Mouse (Mus musculus) embryonic fibroblast, embryonic 13.5 days (primary cell): ENCODE data around the gene Dnajb6. TPM values are rescaled to one million over a fixed set of nuclear protein-coding genes. Genes with fewer than 3 reads are reported as not detected.
"Not testable (repeated sequence)": the region's sequence is repeated elsewhere in the genome, so short reads cannot be mapped to it uniquely, and the experiment has no call there.

ENCODE experiments used
- H3K27ac ChIP-seq: 2 replicates; pipeline ENCODE4 v1.5.1; 2012; ENCODE audit warnings: low read length, control low read depth, inconsistent platforms; ENCODE audit not compliant: insufficient read depth
- H3K4me1 ChIP-seq: 2 replicates; pipeline ENCODE4 v1.6.1; 2011; ENCODE audit warnings: low read length; ENCODE audit not compliant: control insufficient read depth, insufficient read depth
- H3K4me3 ChIP-seq: 2 replicates; pipeline ENCODE4 v1.5.1; 2011; ENCODE audit warnings: mild to moderate bottlenecking, control low read depth, low read length; ENCODE audit not compliant: insufficient read depth
- CTCF ChIP-seq: IDR thresholded peaks from 2 replicates; pipeline ENCODE4 v1.5.1; 2011; ENCODE audit warnings: mild to moderate bottlenecking, control low read depth, low read length, moderate library complexity, borderline replicate concordance; ENCODE audit not compliant: insufficient read depth
- POLR2A ChIP-seq: IDR thresholded peaks from 2 replicates; pipeline ENCODE4 v1.6.1; 2011; ENCODE audit warnings: low read depth, mild to moderate bottlenecking, control low read depth, low read length, moderate library complexity
- polyA plus RNA-seq: library from polyadenylated mRNA; stranded (reverse); fragments of >200 nt; gene quantifications from 2 replicates; pipeline ENCODE4 v1.2.4, GENCODE M21; 2011; ENCODE audit warnings: low read depth; ENCODE audit not compliant: missing spikeins, insufficient read length

Gene Dnajb6
- polyA plus RNA-seq, 1 experiment = 111 TPM

GRCm38 (mm10) chr5:29751306-29751705 is 15.8 kb downstream of the Dnajb6 start:
- H3K4me3 ChIP-seq = no peak overlapping the region
- H3K4me1 ChIP-seq = no peaks in the 10 kb centered on the region
- H3K27ac ChIP-seq = no peak overlapping the region
- TF ChIP-seq POLR2A = no peak
- TF ChIP-seq CTCF = no peak

GRCm38 (mm10) chr5:29752894-29753293 is 17.4 kb downstream of the Dnajb6 start:
- Histone ChIP-seq H3K27ac (no peak overlapping the region), H3K4me1 (no peaks in the 10 kb centered on the region), H3K4me3 (no peak overlapping the region)
- TF ChIP-seq CTCF (no peak), POLR2A (no peak)

GRCm38 (mm10) chr5:29759318-29759717 is 23.8 kb downstream of the Dnajb6 start:
- Histone ChIP-seq H3K27ac (no peak overlapping the region), H3K4me3 (no peak overlapping the region), H3K4me1 (no peaks in the 10 kb centered on the region; the same call in 1 of the 2 replicates)
- TF ChIP-seq POLR2A (no peak), CTCF (no peak)

GRCm38 (mm10) chr5:29770935-29771334 is 35.4 kb downstream of the Dnajb6 start:
- no peak overlapping the region for H3K4me3 ChIP-seq
- no peak overlapping the region for H3K27ac ChIP-seq
- peaks cover 15% of the 10 kb centered on the region for H3K4me1 ChIP-seq
- TF ChIP-seq POLR2A = no peak
- peak; percentile 21; the same call in 1 of the 2 replicates for TF ChIP-seq CTCF

- TF ChIP-seq CTCF (no peak), POLR2A (no peak)
- Histone ChIP-seq H3K27ac (peak overlapping the region; percentile 69), H3K4me1 (peaks cover 15% of the 10 kb centered on the region), H3K4me3 (no peak overlapping the region)
These were observed 36.5 kb downstream of the Dnajb6 start for GRCm38 (mm10) chr5:29772038-29772437.

GRCm38 (mm10) chr5:29772651-29773330 is 37.3 kb downstream of the Dnajb6 start:
- peak overlapping the region; percentile 69 for H3K27ac ChIP-seq
- no peak for TF ChIP-seq POLR2A
- TF ChIP-seq CTCF = no peak
- peaks cover 15% of the 10 kb centered on the region for H3K4me1 ChIP-seq
- H3K4me3 ChIP-seq = no peak overlapping the region

- Histone ChIP-seq H3K27ac (peak overlapping the region; percentile 69), H3K4me3 (no peak overlapping the region), H3K4me1 (peaks cover 15% of the 10 kb centered on the region)
- no peak for TF ChIP-seq POLR2A
- TF ChIP-seq CTCF = no peak
These were observed 38.1 kb downstream of the Dnajb6 start for GRCm38 (mm10) chr5:29773460-29774150.

- Histone ChIP-seq H3K4me3 (no peak overlapping the region), H3K27ac (no peak overlapping the region), H3K4me1 (peaks cover 15% of the 10 kb centered on the region)
- TF ChIP-seq CTCF = no peak
- TF ChIP-seq POLR2A = no peak
These were observed 39.9 kb downstream of the Dnajb6 start for GRCm38 (mm10) chr5:29775437-29775836.

- Histone ChIP-seq H3K4me1 (peaks cover 4% of the 10 kb centered on the region), H3K4me3 (no peak overlapping the region), H3K27ac (no peak overlapping the region)
- TF ChIP-seq CTCF (no peak), POLR2A (no peak)
These were observed 42.5 kb downstream of the Dnajb6 start for GRCm38 (mm10) chr5:29778029-29778428.

GRCm38 (mm10) chr5:29779733-29780132 is 44.2 kb downstream of the Dnajb6 start:
- H3K27ac ChIP-seq, H3K4me3 ChIP-seq, H3K4me1 ChIP-seq: not testable (repeated sequence)

- Histone ChIP-seq H3K4me1 (no peaks in the 10 kb centered on the region), H3K4me3 (no peak overlapping the region), H3K27ac (no peak overlapping the region)
- TF ChIP-seq CTCF (no peak), POLR2A (no peak)
These were observed 46.8 kb downstream of the Dnajb6 start for GRCm38 (mm10) chr5:29782261-29782660.

GRCm38 (mm10) chr5:29784906-29785305 is 49.4 kb downstream of the Dnajb6 start:
- not testable (repeated sequence) for H3K4me3 ChIP-seq, H3K4me1 ChIP-seq, H3K27ac ChIP-seq

- H3K27ac ChIP-seq, H3K4me3 ChIP-seq: not testable (repeated sequence)
These were observed 50.5 kb downstream of the Dnajb6 start for GRCm38 (mm10) chr5:29785953-29786352.

GRCm38 (mm10) chr5:29794933-29795332 is 59.4 kb downstream of the Dnajb6 start:
- not testable (repeated sequence) for H3K4me3 ChIP-seq, H3K27ac ChIP-seq, H3K4me1 ChIP-seq

More at GRCm38 (mm10) chr5:29785953-29786352, 50.5 kb downstream of the Dnajb6 start:
- not testable (repeated sequence) for H3K4me1 ChIP-seq
